Mouse (Mus musculus) CD4-positive, CD25-positive, alpha-beta regulatory T cell, adult 2 months (primary cell): Measurements from ENCODE around the gene Samd4b.

Experiments
- DNase-seq: peaks from one replicate; pipeline ENCODE4 v3.0.0-alpha.2; 2012; ENCODE audit warnings: low read depth, low spot score

Samd4b gene

DNA sequence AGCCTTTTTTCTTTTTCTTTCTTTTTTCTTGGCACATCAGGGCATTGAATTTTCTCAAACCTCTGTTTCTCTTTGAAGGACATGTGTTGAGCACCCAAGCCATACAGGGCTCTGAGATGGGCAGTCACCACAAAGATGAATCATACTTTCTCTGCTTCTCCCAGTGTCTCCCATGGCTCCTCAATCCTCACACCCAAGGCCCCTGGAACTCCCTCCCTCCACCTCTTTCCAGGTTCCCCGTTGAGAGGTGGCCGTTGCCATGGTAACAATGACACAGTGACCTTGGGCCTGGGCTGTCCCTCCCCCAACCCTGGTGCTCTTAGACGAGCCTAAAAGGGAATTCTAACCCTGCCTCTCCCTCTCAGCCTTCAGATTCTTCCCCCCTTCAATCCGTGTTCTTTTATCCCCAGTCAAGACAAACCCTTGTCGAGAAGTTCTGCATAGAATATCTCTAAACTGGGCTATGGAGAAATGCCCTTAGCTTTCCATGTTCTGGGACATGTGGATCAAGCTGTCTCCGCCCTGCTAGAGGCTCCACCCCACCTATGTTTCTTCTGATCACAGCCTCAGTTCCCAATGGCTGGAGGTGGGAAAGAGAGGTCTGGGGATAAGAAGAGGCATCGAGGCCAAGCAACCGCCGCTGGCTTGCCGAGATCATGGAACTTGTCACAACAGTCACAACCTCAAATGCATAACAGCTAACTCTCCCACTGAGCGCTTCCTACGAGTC lies 150.7 kb downstream of the Samd4b start:
- no peak for DNase-seq

DNA sequence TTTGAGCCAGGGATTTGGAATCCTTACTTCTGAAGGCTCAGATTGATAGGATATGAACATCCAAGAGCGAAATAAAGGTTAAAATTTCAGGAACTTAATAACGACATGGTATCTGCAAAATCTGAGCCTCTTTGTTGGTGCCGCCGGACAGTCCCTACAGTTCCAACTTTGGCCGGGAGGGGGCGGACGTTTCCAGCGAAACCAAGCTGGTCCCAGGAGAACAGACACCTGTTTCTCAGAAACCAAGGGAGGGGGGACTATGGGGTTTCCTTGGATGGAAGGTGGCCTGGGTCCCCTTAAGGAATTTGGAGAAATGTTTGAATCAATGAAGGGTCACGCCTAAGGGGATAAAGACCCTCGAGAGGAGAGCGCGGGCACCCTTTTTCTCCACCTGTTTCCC lies 151.5 kb downstream of the Samd4b start:
- DNase-seq, result peak; percentile 86

DNA sequence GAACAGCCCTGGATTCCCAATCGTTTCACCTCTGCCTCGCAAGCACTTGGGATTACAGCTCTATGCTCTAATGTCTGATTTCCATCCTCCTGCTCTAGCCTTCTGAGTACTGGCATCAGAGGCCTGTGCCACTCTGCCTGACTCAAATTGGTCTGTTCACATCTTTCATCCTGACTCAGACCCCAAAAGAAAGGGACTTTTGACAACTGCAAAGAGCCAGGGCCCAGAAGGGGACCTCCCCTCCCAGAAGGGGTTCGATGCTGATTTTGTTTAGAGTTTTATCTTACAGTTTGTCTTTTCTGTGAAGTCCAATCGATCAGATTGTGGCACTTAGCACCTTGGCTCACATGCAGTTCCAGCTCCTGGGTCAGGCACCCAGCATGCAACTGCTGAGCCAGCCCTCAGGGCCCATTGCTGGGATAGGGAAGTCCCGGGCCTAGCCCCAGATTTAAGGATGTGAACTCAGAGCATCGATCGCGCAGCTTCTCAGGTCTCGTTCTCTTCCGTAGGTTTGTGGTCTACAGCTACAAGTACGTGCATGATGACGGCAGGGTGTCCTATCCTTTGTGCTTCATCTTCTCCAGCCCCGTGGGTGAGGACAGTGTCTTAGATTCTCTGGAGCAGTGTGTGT lies 153.5 kb downstream of the Samd4b start:
- peak; percentile 65 for DNase-seq

DNA sequence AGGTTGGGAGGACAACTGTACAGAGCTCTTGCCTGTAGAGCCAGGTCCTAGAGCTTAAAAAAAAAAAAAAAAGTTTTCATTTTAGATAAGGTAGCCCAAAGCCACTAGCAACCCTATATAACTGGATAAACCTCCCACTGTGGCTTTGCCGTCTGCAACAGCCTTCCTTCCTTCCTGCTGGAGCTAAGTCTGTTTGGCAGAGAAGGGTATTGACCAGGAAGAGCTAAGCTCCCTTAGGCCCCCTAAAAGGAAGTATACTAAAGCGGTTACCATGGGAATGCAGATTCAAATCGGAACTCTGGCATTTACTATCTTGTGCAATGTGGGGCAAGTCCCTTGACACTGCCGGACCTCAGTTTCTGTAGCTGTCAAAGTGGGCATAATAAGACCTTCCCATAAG lies 155.3 kb downstream of the Samd4b start:
- peak; percentile 39 for DNase-seq

DNA sequence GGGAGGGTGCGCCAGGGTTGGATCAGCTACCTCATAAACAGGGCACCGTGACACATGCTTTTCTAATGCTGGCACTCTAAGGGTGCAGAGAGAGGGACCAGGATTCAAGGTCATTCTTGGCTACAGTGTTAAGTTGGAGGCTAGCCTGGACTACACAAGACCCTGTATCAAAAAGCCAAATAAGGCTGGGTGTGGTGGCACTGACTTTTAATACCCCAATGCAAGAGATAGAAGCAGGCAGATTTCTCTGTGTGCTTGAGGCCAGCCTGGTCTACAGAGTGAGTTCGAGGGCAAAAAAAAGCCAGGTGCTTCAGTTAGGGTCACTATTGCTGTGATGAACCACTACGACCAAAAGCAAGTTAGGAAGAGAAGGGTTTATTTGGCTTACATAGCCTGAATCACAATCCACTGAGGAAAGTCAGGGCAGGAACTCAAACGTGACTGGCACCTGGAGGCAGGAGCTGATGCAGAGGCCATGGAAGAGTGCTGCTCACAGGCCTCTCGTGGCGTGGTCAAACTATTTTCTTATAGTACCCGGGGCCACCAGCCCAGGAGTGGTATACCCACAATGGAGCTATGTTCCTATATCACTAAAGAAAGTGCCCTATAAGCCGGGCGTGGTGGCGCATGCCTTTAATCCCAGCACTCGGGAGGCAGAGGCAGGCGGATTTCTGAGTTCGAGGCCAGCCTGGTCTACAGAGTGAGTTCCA lies 156.0 kb downstream of the Samd4b start:
- no peak for DNase-seq

DNA sequence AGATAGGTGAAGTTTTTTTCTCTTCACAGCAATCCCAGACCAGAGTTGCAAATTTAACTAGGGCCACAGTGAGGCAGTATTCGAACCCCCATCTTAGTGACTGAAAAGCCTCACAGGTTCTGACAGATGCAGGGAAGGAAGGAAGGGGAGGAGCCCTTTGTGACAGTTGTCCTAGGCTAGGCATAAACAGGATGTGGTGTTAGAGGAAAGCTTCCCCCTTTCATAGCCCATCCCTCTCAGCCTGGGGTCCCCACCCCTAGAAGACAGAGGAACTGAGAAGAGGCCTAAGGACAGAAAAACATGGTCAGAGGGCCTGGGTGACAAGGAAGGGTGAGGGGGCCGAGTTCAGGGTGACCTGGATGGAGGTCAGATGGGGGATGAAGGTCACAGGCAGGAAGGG lies 157.2 kb downstream of the Samd4b start:
- DNase-seq, result peak; percentile 88

DNA sequence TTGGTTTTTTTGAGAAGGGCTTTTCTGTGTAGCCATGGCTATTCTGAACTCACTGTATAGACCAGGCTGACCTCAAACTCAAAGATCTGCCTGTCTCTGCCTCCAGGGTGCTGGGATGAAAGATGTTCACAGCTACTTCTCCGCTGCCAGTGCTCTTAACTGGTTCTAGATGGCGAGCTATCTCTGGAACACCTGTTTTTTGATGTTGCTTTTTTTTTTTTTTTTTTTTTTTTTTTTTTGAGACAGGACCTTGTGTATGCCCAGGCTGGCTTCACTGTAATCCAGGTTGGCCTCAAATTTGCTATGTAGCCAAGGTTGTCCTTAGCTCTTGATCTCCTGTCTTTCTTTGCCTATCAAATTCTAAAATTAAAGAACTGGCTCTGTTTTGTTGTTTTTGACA lies 159.2 kb downstream of the Samd4b start:
- no peak for DNase-seq

DNA sequence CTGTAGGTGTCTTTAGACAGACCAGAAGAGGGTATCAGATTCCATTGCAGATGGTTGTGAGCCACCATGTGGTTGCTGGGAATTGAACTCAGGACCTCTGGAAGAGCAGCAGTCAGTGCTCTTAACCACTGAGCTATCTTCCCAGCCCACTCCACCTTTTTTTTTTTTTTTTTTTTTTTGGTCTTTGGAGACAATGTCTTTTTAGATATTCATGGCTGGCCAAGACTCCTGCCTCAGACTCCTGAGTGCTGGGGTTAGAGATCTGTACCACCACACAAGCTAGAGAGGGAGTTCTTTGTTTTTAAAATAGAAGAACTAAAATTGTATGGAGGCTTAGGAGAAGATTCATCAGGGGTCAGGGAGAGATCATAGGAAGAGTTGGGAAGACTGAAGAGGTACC lies 160.0 kb downstream of the Samd4b start:
- DNase-seq, result no peak

DNA sequence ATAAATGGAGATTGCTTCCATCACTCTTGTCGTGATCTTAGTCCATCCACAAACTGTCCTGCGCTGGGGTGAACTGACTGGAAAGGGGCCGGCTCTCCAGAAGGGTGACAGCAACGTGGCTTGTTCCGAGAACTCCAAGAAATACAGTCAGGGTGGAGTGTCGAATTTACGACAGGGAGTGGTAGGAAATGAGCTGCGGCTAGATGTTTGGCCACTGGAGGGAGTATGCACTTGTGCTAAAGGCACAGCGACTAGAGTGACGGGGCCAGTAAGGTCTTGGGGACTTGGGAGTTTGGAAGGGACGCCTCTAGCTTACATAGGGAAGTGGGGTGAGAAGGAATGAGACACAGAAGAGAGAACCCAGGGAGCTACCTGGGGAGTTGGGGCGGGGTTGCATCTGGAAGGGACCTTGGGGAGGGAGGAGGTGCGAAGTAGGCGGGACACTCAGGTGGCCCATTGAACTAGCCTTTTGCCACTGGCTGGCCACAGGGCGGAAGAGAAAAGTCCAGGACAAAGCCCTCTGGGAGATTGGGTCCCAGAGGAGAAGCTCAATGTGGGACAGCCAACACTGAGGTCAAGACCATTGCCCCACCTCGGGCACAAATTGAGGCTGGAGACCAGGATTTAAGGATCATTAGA lies 160.9 kb downstream of the Samd4b start, which contains the start of gene Gmfg:
Gene Gmfg, plus strand, starts transcription at position 516 of the 639 bp plus-strand sequence.
- DNase-seq, result peak; percentile 93

DNA sequence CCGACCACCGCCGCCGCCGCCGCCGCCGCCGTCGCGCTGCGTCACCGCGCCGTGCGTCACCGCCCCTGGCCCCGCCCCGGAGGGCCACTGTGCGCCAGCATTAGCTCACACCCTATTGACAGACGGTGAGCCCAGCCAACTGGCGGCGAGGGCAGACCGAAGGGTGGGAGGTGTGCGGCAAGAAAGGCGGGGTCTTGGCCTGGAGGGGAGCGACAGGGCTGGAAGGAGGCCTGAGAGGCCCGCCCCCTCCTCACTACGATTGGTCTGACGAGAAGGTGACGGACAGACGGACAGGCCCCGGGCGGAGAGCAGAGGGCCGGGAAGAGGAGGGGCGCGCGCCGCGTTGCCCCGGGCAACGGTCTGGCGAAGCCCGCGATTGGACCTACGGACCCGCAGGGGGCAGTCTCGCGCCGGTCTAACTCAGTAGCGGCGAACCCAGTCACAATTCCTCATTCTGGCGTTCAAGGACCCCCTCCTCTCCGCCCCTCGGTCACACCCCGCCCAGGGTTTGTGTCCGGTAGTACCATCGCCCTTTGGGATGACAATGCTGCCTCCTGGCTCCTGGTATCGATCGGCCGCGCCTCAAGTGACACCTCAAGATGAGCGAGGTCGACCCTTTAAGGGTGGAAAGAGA lies 161.6 kb downstream of the Samd4b start:
- peak; percentile 100 for DNase-seq

DNA sequence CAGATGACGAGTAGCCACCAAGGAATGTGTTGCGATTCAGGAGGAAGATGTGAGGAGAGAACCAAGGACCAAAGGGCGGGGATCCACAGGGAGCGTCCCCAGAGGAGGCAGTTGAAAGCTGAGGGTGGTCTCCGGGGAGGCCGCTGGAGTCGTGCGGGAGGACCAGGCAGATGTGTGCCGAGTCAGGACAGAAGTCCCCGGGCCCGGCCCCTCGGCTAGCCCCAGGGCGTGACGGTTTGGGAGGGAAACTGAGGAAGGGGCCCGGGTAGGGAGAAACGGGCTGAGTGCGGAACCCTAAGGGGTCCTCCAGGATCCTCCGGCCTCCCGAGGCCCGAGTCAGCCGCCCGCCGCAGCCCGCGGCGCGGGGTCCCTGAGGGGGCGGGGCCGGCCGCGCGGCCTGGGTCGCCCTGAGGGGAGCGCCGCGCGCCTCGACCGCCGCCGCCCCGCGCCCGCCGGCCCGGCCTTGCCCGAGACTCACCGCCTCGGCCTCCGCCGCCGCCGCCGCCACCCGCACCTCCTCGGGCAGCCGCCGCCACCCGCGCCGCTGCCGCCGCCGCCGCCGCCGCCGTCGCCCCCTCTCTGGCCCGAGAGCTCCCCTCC lies 162.2 kb downstream of the Samd4b start:
- no peak for DNase-seq

DNA sequence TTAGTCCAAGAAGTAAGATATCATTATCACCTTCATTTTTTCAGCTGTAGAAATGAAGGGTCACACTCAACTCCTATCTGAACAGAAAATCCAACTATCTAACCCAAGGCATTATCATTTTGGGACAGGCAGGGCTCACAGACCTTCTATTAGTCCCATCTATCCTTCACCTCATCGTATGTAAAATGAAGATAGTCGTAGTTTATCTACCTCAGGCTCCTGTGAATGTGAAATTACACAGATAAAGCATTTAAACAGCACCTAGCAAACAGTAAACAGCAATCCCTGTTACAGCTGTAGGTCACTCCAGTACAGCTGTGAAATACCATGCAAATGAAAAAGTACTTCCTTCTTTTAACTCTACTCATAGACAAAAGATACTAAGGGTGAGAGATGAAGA lies 165.7 kb downstream of the Samd4b start:
- no peak for DNase-seq

DNA sequence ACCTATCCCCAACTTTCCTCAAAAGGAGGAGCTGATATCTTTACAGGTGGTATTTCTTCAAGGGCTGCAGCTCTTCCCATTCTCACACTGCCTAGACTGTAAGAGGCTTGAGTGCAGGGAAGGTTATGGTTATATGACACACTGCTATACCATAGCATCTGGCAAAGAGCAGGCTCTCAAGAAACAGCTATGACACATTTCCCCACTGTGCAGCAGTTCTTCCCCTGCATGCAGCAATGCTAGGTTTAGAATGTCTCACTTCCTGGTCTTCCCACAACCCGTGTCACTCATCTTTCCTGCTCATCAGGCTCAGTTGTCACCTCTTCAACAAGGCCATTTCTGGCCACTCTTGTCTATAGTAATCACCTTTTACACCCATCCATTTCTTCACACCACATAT lies 167.4 kb downstream of the Samd4b start:
- DNase-seq, result no peak

DNA sequence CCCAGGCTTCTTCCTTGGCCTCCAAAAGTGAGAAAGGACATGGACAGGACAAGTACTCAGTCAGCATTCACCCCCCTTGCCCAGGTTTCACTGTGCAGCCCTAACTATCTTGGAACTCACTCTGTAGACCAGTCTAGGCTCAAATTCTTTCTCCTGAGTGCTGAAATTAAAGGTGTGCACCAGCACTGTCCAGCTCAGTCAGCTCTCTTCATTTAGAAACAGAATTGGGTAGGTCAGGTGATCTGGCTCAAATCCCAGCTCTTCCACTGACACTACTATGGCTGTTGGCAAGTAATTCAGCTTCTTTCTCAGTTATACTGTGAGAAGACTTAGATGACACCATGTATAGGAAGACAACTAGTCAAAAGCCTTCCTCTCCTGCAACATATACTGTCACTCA lies 170.2 kb downstream of the Samd4b start:
- DNase-seq, result no peak

DNA sequence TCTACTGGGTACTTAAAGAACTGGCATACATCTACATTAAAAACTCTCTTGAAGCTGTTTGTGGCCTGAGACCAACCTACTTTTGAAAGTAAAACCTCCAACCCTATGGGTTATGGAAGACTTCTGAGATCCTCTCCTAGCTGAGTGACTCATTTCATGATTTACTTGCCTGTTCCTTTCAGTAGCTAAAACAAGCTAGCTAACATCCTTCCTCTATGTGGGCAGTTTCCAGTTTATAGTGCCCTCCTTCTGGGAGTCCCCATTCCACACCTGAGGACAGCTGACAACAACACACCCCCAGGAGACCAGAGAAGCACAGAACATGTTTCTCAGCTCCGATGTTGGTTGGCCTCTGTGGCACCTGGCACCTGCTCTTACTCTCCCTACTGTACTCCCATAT lies 174.9 kb downstream of the Samd4b start:
- no peak for DNase-seq

DNA sequence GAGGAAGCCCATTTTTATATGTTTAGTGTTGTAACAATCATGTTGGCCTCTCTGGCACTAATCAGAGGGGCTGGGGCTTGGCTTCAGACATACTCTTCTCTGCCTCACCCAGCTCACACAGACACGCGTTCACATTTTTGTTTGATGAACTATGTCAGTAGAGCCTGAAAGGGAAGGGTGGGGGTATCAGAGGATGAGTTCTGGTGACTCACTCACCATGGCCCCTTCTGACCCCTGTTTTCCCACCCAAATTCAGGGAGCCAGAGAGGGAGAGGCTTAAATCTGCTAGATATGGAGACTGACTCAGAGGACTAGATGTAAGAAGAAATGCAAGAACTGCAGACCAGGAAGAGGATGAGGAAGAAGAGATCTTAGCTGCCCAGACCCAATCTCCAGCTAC lies 178.5 kb downstream of the Samd4b start:
- DNase-seq, result no peak

DNA sequence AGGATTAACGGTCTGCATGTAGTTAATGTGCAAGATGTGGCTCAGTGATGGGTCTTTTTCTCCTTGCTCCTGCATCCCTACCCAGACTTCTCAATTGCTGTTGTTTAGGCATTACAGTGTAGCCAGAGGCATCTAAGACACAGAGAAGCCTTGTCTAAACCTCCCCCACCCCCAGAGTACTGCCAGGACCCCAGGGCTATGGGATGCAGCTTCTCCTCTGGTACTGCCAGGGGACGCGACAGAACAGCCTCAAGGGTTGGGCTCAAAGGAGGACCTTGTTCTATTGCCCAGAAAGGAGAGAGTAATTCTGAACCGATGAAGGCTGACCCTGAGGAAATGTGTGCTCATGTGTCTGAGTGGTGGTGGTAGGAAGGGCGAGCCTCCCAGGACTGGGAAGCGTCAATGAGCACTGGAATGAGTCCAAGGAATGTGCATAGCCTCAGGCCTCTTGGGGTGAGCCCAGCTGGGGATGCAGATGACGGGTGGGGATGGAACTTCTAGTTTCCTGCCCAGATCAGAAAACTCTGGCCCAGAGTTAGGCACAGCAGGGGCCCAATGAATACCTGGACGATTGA lies 179.8 kb downstream of the Samd4b start:
- DNase-seq, result no peak

DNA sequence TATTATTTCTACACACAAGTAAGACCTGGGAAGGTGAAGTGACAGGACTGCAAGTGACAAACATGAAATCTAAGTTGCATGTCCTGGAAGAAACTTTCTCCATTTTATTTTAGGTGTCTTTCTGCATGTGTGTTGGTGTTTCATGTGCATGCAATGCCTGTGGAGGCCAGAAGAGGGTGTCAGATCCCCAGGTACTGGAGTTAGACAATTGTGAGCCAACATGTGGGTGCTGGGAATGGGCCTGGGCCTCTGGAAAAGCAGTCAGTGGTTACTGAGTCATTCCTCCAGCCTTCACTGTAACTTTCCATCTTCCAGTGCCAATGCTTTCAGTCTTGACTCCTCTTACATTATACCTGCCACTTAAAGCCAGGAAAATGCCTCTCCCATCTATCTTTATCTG lies 180.6 kb downstream of the Samd4b start:
- no peak for DNase-seq

DNA sequence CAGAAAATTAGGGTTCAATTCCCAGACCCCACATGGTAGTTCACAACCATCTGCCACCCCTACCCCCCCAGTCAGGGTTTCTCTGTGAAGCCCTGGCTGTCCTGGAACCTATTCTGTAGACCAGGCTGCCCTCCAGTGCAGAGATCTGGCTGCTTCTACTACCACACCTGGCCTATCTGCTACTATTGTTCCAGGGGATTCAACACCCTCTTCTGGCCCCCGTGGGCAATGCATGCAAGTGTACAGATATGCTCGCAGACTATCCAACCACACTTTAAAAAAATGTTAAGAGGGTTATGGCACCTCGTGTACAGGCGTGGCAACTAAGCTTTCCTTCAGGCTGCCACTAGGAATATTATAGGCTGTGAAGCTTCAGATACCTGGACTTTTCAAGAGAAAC lies 185.1 kb downstream of the Samd4b start:
- peak; percentile 41 for DNase-seq

DNA sequence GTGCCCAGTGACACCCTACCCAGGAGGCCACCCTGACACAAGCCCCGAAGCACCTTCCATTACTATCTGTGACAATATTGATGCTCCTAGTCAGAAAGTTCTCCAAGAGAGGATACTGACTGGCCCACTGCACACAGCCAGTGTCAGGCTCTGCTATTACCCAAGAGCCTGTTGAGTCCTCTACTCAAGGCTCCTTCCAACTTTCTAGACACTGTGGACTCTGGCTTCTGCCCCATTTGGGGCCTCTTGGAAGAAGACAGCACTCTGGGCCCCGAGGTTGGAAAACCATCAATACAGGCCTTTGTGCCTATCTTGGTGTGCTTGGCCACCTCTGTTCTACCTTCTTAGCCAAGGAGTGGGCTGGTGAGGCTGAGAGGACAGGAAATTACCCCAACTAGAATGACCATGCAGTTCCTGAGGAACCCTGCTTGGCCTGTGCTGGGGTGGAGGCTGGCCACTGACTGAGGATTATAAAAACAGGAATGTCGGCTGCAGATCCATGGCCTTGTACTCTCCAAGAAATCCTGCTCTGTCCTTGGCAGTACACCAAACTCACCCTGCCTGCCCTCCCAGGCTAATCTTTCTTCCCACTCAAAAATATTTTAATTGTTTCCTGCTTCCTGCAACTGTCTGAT lies 187.0 kb downstream of the Samd4b start:
- DNase-seq, result no peak

DNA sequence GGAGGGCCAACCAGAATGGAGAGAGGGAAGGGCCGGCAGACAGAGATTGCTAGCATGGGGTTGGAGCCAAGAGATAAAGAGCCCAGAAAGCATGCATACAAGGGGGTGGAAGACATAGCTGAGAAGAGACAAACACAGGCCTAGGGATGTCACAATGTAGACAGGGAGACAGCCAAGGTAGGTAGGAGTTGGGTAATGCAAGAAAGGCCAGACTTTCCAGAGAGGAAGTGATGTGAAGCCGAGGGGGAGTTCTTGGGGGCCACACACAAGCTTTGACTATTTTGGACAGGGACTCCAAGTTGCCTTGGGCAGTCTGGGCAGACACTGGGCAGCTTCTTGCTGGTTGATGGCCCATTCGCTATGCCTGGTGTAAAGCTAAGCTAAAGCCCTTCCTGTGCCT lies 196.0 kb downstream of the Samd4b start:
- no peak for DNase-seq
